Mouse (Mus musculus) embryonic facial prominence, embryonic 15.5 days (tissue): Measurements from ENCODE around the gene Ccdc70. TPM values are rescaled to one million over a fixed set of nuclear protein-coding genes. Genes with fewer than 3 reads are reported as not detected.

Experiments
- polyA plus RNA-seq: library from polyadenylated mRNA; unstranded; fragments of >200 nt; fragmentation: Nextera tagmentation; extraction: Ambion mirVana; gene quantifications from 2 replicates; pipeline ENCODE4 v1.2.1, GENCODE M21; 2015

Ccdc70 gene
- polyA plus RNA-seq, 1 experiment from 2014 or later = not detected

Other genes with a start within 250 kb of the Ccdc70 start
- not detected in 2 replicates for gene Defa24, start 235.3 kb upstream of the Ccdc70 start, polyA plus RNA-seq
- not detected in 2 replicates for gene Defb50, start 146.2 kb upstream of the Ccdc70 start, polyA plus RNA-seq
- not detected in 2 replicates for gene Defb2, start 129.8 kb upstream of the Ccdc70 start, polyA plus RNA-seq
- gene Defb10, start 110.9 kb upstream of the Ccdc70 start, polyA plus RNA-seq = not detected in 2 replicates
- not detected in 2 replicates for gene Defb9, start 84.4 kb upstream of the Ccdc70 start, polyA plus RNA-seq
- not detected in 2 replicates for gene Defb11, start 63.4 kb upstream of the Ccdc70 start, polyA plus RNA-seq
- not detected in 2 replicates for gene Defb15, start 37.1 kb upstream of the Ccdc70 start, polyA plus RNA-seq
- not detected in 2 replicates for gene Defb35, start 31.4 kb upstream of the Ccdc70 start, polyA plus RNA-seq
- not detected in 2 replicates for gene Defb13, start 23.0 kb upstream of the Ccdc70 start, polyA plus RNA-seq
- not detected in 2 replicates for gene Fam90a1a, start 11.1 kb upstream of the Ccdc70 start, polyA plus RNA-seq
- gene Atp7b, start 90.5 kb downstream of the Ccdc70 start, polyA plus RNA-seq = 0.43 and 0.76 TPM in 2 replicates
- 28.6 and 35.7 TPM in 2 replicates for gene Alg11, start 90.9 kb downstream of the Ccdc70 start, polyA plus RNA-seq
- 1.1 and 2.0 TPM in 2 replicates for gene Nek5, start 155.3 kb downstream of the Ccdc70 start, polyA plus RNA-seq
- gene Nek3, start 196.7 kb downstream of the Ccdc70 start, polyA plus RNA-seq = 3.5 and 4.1 TPM in 2 replicates
- 35.6 and 38.4 TPM in 2 replicates for gene Ckap2, start 216.0 kb downstream of the Ccdc70 start, polyA plus RNA-seq
- 36.6 and 38.5 TPM in 2 replicates for gene Vps36, start 223.0 kb downstream of the Ccdc70 start, polyA plus RNA-seq